In genomic region chr3:151851344-151851743, GRCm38 (mm10) we compare ENCODE assay signal across 20 mouse cellular contexts. TPM values are rescaled to one million over a fixed set of nuclear protein-coding genes. Genes with fewer than 3 reads are reported as not detected.
"Had no signal": no experiment of that assay in that cellular context is flagged by ENCODE, and none has a peak within 500 bp of the region (broad histone marks: within the 10 kb centered on the region; RNA-seq: fewer than 3 reads in every experiment).

No protein-coding gene starts in this region.

- H3K36me3 ChIP-seq: liver, embryonic 12.5 days; liver, embryonic 15.5 days; midbrain, embryonic 12.5 days; midbrain, embryonic 15.5 days; neural tube, embryonic 12.5 days; neural tube, embryonic 15.5 days had no signal

- H3K27ac ChIP-seq: kidney, postnatal 0 days; layer of hippocampus, adult 2 months; left cerebral cortex, adult 2 months; liver, embryonic 12.5 days; liver, embryonic 15.5 days; macrophage; midbrain, embryonic 12.5 days; midbrain, embryonic 15.5 days; neural tube, embryonic 12.5 days; neural tube, embryonic 15.5 days; stomach, postnatal 0 days had no signal

- ATAC-seq: liver, embryonic 12.5 days; midbrain, embryonic 15.5 days had no signal

- H3K4me2 ChIP-seq: liver, embryonic 12.5 days; liver, embryonic 15.5 days; midbrain, embryonic 12.5 days; midbrain, embryonic 15.5 days; neural tube, embryonic 12.5 days; neural tube, embryonic 15.5 days had no signal

- H3K9ac ChIP-seq: liver, embryonic 12.5 days; liver, embryonic 15.5 days; midbrain, embryonic 12.5 days; midbrain, embryonic 15.5 days; neural tube, embryonic 12.5 days; neural tube, embryonic 15.5 days had no signal

- H3K4me1 ChIP-seq: liver, embryonic 12.5 days; liver, embryonic 15.5 days; midbrain, embryonic 12.5 days; midbrain, embryonic 15.5 days; neural tube, embryonic 12.5 days; neural tube, embryonic 15.5 days had no signal

- H3K4me3 ChIP-seq: layer of hippocampus, adult 2 months; left cerebral cortex, adult 2 months; liver, embryonic 12.5 days; liver, embryonic 15.5 days; midbrain, embryonic 12.5 days; midbrain, embryonic 15.5 days; neural tube, embryonic 12.5 days; neural tube, embryonic 15.5 days had no signal

- H3K27me3 ChIP-seq: liver, embryonic 12.5 days; liver, embryonic 15.5 days; midbrain, embryonic 12.5 days; midbrain, embryonic 15.5 days; neural tube, embryonic 12.5 days; neural tube, embryonic 15.5 days had no signal

- DNase-seq: layer of hippocampus, adult 9-11 months; layer of hippocampus, postnatal 36 days; lung, adult 18-20 months; right cerebral cortex, adult 18-20 months; right cerebral cortex, postnatal 14 days; right cerebral cortex, postnatal 4 days; thymus, adult 2 months; thymus, postnatal 14 days; thymus, postnatal 4 days had no signal

- H3K9me3 ChIP-seq: liver, embryonic 12.5 days; liver, embryonic 15.5 days; midbrain, embryonic 12.5 days; midbrain, embryonic 15.5 days; neural tube, embryonic 12.5 days; neural tube, embryonic 15.5 days had no signal

RNA-seq across cellular contexts. Expression of gene Ptgfr, which starts 13.9 kb away (rescaled TPM):
- polyA plus RNA-seq: macrophage had no signal
